Mouse (Mus musculus): ENCODE measurements around the gene Mrgbp. TPM values are rescaled to one million over a fixed set of nuclear protein-coding genes. Genes with fewer than 3 reads are reported as not detected.

The Mrgbp gene
- polyA plus RNA-seq, 1 experiment from 2014 or later: 37.0 TPM

DNA sequence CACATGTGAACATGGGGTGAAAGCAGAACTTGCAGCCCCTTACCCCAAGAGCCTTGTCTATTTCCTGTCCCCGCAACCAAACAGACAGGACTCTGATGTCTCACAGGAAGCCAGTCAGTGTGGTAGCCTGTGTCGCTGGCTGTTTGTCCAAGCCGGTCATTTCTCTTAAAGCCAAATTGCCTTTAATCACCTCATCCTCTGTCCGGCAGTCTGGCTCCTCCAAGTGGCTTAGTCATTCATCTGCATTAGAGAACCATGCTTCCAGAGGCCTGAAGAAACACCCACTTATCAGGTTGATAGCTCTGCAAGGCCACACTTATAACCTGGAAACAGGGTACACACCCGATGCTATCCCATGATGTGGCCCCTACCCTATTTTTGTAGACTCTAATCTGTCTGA, 19.0 kb upstream of the Mrgbp start:
- no peak overlapping the region for H3K4me3 ChIP-seq (replicated peaks)
- H3K9me3 ChIP-seq (replicated peaks): no peaks in the 10 kb centered on the region
- no peak overlapping the region for H3K27ac ChIP-seq (replicated peaks)
- ATAC-seq (ENCODE audit: low FRiP score): no peak
- H3K27me3 ChIP-seq (replicated peaks): no peaks in the 10 kb centered on the region; the same call in 1 of the 2 replicates
- H3K4me2 ChIP-seq: no peak overlapping the region
- no peak overlapping the region for H3K9ac ChIP-seq (replicated peaks)
- peaks cover 13% of the 10 kb centered on the region; the same call in 1 of the 2 replicates for H3K4me1 ChIP-seq
- H3K36me3 ChIP-seq: no peaks in the 10 kb centered on the region
- 54% methylated on average over 5 of the region's 5 CpGs for WGBS

DNA sequence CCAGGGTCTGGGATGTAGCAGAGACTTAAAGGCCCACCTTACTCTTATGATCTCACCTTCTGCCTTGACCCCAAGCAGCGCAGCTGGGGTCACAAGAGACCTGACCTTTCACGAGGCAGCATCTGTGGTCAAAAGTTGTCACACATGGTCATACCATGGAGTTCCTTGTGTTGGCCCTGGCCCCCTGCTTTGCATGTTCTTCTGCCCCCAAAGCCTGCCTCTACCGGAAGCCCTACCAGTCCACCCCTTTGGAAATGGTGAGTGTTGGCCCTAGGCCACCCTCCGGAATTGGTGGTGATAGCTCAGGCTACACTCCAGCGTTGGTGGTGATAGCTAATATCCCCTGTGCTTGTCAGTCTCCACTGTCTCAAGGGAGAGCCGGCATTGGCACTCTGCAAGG, 17.8 kb upstream of the Mrgbp start:
- Histone ChIP-seq H3K9me3 (replicated peaks) (no peaks in the 10 kb centered on the region), H3K4me1 (peaks cover 13% of the 10 kb centered on the region; the same call in 1 of the 2 replicates), H3K4me2 (no peak overlapping the region), H3K36me3 (no peaks in the 10 kb centered on the region), H3K9ac (replicated peaks) (no peak overlapping the region), H3K27me3 (replicated peaks) (no peaks in the 10 kb centered on the region; the same call in 1 of the 2 replicates), H3K4me3 (replicated peaks) (no peak overlapping the region), H3K27ac (replicated peaks) (peak overlapping the region; percentile 35; the same call in 1 of the 2 replicates)
- ATAC-seq (ENCODE audit: low FRiP score): no peak
- WGBS: 49% methylated on average over 6 of the region's 6 CpGs

DNA sequence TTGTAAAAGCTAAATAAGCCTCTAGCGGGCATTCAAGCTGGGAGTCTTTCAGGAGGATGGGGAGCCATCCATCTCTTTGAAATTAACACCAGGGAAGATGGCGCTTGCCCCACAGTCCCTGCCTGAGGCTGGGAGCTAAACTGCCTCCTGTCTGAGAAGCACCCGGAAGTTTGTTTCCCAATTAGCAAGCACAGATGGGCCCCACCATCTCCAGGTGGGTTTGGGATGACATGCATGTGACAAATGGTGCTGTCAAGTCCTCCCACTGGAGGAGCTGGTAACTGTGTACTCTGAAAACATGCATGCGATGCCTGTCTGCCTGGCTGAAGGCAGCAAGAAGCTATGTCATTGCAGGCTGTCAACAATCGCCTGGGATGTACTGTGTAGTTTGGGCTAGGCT, 17.3 kb upstream of the Mrgbp start:
- ATAC-seq (ENCODE audit: low FRiP score): peak; percentile 65; the same call in 1 of the 2 replicates
- Histone ChIP-seq H3K9me3 (replicated peaks) (no peaks in the 10 kb centered on the region), H3K27ac (replicated peaks) (peak overlapping the region; percentile 35; the same call in 1 of the 2 replicates)

DNA sequence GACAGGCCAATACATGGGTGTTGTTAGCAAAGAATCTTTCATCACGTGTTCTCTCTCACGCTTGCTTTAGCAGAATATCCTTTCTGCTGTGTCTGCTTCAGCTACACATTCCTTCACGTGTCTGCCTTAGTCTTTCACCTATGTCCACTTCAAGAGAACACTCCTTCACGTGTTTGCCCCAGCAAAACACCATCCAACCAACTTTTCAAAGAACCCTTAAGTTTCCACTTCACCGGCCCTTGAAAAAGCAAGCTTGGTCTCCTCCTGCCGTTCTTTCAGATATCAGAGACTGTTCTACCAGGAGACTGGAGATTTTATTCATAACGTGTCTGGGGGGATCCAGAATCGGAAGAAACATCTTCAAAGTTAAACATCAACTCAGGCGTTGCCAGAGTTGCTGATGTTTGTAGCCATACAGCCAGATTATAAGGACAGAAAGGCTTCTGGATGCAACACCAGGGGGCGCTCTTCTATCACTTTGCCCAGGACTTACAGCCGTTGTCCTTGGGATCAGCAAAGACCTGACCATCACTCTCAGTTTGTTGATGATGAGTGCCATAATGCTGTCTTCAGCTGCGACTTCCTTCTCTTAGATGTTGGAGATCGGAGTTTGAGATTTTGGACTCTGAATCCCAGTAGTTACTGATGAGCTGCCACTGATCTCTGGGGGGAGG, 14.7 kb upstream of the Mrgbp start:
- Histone ChIP-seq H3K4me1 (peaks cover 23% of the 10 kb centered on the region), H3K4me2 (no peak overlapping the region), H3K36me3 (no peaks in the 10 kb centered on the region), H3K9me3 (replicated peaks) (no peaks in the 10 kb centered on the region), H3K9ac (replicated peaks) (no peak overlapping the region), H3K27ac (replicated peaks) (no peak overlapping the region), H3K4me3 (replicated peaks) (no peak overlapping the region), H3K27me3 (replicated peaks) (no peaks in the 10 kb centered on the region; the same call in 1 of the 2 replicates)
- no peak for ATAC-seq (ENCODE audit: low FRiP score)
- WGBS: 39% methylated on average over 13 of the region's 13 CpGs

More for the DNA sequence above, 17.3 kb upstream of the Mrgbp start:
- Histone ChIP-seq H3K4me3 (replicated peaks) (no peak overlapping the region), H3K36me3 (no peaks in the 10 kb centered on the region), H3K4me2 (no peak overlapping the region), H3K4me1 (peaks cover 15% of the 10 kb centered on the region), H3K27me3 (replicated peaks) (no peaks in the 10 kb centered on the region; the same call in 1 of the 2 replicates), H3K9ac (replicated peaks) (no peak overlapping the region)
- WGBS: 19% methylated on average over 5 of the region's 5 CpGs

DNA sequence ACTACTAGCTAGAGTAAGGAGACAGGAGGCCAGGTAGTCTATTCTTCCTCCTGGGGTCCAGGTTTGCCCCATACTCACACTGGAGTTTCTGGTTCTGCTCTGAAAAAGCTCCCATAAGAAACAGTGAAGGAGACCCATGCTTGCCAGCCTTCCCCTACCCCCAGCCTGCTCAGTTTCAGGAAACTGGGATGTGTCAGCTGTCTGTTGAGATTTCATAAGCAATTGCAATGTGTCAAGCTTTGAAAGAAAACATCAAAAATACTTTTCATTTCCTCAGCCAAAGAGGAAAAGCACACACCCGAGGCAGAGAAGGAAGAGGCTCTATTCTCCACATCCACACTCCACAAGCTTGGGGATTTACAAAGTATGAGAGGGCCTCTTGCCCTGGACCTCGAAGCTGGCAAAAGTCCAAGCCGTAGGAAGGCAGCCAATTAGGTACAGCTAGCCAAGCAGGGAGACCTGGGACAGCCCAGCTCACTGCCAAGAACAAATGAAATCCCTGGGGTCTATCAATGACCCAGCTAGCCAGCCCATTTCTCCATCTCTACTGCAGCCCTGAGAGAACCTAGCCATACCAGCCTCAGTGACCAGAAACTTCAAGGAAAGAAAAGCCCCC, 12.0 kb upstream of the Mrgbp start:
- peaks cover 12% of the 10 kb centered on the region for H3K4me1 ChIP-seq
- no peak for ATAC-seq (ENCODE audit: low FRiP score)
- no peaks in the 10 kb centered on the region for H3K9me3 ChIP-seq (replicated peaks)
- no peak overlapping the region for H3K4me3 ChIP-seq (replicated peaks)
- WGBS: 40% methylated on average over 3 of the region's 3 CpGs
- H3K36me3 ChIP-seq: no peaks in the 10 kb centered on the region
- no peak overlapping the region for H3K9ac ChIP-seq (replicated peaks)
- no peak overlapping the region for H3K4me2 ChIP-seq
- H3K27me3 ChIP-seq (replicated peaks): no peaks in the 10 kb centered on the region
- H3K27ac ChIP-seq (replicated peaks): no peak overlapping the region

DNA sequence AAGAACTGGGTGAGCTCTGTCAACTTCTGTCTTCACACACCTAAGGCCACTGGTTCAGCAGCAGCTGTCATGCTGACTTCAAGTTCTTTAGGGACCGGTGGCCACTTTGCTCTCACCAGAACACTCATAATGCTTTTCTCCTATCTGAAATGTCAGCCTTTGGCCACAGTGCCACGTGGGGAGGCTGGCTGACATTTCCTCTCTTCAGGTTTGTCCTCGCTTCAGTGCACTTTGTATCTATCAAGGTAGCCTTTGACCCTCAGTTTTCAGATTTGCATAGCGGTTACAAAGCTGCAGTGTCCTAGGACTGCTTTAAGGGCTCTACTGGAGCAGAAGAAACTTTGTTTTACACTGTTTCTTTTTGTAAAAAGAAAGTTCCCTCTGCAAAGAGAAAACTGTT, 4.6 kb upstream of the Mrgbp start:
- Histone ChIP-seq H3K9me3 (replicated peaks) (no peaks in the 10 kb centered on the region), H3K36me3 (no peaks in the 10 kb centered on the region), H3K27me3 (replicated peaks) (no peaks in the 10 kb centered on the region), H3K27ac (replicated peaks) (no peak overlapping the region), H3K4me3 (replicated peaks) (no peak overlapping the region), H3K4me2 (no peak overlapping the region), H3K4me1 (0 out of 2 replicates have a peak, but pooled peaks cover 2% of the 10 kb centered on the region), H3K9ac (replicated peaks) (no peak overlapping the region)
- 43% methylated on average over 4 of the region's 4 CpGs for WGBS
- ATAC-seq (ENCODE audit: low FRiP score): no peak

DNA sequence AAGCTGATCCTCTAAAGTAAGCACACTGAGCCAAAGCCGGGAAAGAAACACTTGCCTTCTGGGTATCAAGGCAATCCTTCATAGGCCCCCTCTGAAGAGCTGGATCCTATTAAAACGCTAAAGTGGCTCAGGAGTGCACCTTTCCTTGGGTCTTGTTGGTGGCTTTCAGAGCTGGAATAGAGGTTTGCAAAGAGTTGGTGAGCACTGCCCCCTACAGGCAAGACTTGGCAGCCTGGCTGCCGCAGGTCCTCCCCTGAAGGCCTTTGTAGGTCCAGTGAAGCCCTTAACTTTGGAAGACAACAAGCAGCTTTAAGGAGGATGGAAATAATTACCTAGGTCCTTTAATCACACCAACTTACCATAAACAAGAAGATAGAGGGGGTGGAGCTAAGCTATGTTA, 2.4 kb upstream of the Mrgbp start:
- ATAC-seq (ENCODE audit: low FRiP score): peak; percentile 35; the same call in 1 of the 2 replicates
- Histone ChIP-seq H3K4me3 (replicated peaks) (no peak overlapping the region), H3K4me1 (peaks cover 15% of the 10 kb centered on the region), H3K4me2 (no peak overlapping the region), H3K27ac (replicated peaks) (no peak overlapping the region), H3K27me3 (replicated peaks) (no peaks in the 10 kb centered on the region), H3K36me3 (no peaks in the 10 kb centered on the region), H3K9me3 (replicated peaks) (no peaks in the 10 kb centered on the region), H3K9ac (replicated peaks) (no peak overlapping the region)
- 4% methylated on average over 3 of the region's 3 CpGs for WGBS

DNA sequence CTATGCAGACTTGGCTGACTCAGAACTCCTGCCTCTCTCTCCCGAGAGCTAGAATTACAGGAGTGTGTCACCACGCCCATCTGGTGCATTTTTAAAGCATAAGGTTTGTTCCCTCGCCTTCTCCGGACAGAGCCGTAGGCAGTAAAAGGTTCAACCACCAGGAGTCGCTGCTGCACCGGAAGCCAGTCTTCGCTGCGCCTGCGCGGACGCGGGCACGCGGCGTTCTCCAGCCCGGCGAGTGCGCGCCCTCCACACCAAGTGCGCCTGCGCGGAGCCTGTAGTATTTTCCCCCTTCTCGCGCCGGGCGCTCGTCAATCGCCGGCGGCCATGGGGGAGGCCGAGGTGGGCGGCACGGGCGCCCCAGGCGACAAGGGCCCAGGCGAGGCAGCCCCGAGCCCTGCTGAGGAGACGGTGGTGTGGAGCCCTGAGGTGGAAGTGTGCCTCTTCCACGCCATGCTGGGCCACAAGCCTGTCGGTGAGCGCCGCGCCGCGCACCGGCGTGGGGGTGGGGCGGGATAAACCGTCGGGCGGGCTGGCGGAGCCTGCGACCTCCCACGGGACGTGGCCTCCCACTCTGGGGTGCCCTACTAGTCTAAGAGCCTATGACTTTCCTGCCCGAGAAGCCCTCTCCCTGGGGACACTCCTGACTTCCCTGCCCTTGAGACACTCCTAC, 1.5 kb downstream of the Mrgbp start:
- peak; percentile 82 for ATAC-seq (ENCODE audit: low FRiP score)
- WGBS: under 1% methylated on average over 57 of the region's 57 CpGs

DNA sequence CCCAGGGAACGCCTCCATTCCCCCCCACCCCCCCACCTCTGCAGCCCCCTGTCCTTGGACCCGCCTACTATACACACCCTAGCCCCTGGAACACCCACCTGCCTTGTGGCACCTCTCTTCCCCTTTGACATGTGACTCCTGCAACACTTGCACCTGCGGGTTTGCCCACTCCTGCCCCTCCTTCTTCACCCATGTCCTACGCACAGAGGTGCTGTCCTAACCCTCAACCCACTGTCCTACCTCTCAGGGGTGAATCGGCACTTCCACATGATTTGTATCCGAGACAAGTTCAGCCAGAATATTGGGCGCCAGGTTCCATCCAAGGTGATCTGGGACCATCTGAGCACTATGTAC, 2.0 kb downstream of the Mrgbp start:
- peak; percentile 30; the same call in 1 of the 2 replicates for ATAC-seq (ENCODE audit: low FRiP score)
- 0 out of 2 replicates have a peak overlapping the region, but pooled peaks have one; percentile 78 for H3K27ac ChIP-seq (replicated peaks)
- peak overlapping the region; percentile 99 for H3K9ac ChIP-seq (replicated peaks)
- peaks cover 32% of the 10 kb centered on the region for H3K4me1 ChIP-seq
- H3K4me3 ChIP-seq (replicated peaks): peak overlapping the region; percentile 97
- peaks cover 21% of the 10 kb centered on the region for H3K36me3 ChIP-seq
- no peaks in the 10 kb centered on the region for H3K27me3 ChIP-seq (replicated peaks)
- H3K9me3 ChIP-seq (replicated peaks): no peaks in the 10 kb centered on the region
- 30% methylated on average over 7 of the region's 7 CpGs for WGBS
- H3K4me2 ChIP-seq: peak overlapping the region; percentile 85

More for the DNA sequence above, 1.5 kb downstream of the Mrgbp start:
- Histone ChIP-seq H3K36me3 (peaks cover 21% of the 10 kb centered on the region), H3K27me3 (replicated peaks) (no peaks in the 10 kb centered on the region), H3K4me3 (replicated peaks) (peak overlapping the region; percentile 97), H3K4me1 (peaks cover 32% of the 10 kb centered on the region), H3K9ac (replicated peaks) (peak overlapping the region; percentile 99), H3K4me2 (peak overlapping the region; percentile 85), H3K27ac (replicated peaks) (peak overlapping the region; percentile 78), H3K9me3 (replicated peaks) (no peaks in the 10 kb centered on the region)

DNA sequence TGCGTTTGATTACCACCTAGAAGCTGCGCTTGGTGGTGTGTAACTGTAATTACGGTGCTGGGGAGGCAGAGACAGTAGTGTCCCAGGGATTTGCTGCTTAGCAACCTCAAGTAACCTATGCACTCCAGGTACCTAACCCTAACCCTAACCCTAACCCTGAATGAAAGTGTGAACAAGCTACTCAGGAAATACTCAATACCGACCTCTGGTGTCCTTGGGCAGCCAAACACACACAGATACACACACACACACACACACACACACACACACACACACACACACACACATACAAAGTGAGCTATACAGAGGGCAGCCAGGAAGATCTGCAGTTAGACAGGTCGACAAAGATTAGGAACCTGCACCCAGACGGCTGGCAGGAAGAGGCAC, 7.6 kb downstream of the Mrgbp start:
- H3K4me3 ChIP-seq (replicated peaks): peak overlapping the region; percentile 94
- H3K27me3 ChIP-seq (replicated peaks): no peaks in the 10 kb centered on the region
- peaks cover 50% of the 10 kb centered on the region for H3K36me3 ChIP-seq
- peak; percentile 19 for ATAC-seq (ENCODE audit: low FRiP score)
- H3K9me3 ChIP-seq (replicated peaks): no peaks in the 10 kb centered on the region
- 50% methylated on average over 6 of the region's 6 CpGs for WGBS
- H3K27ac ChIP-seq (replicated peaks): peak overlapping the region; percentile 95
- peak overlapping the region; percentile 89 for H3K4me2 ChIP-seq
- peak overlapping the region; percentile 96 for H3K9ac ChIP-seq (replicated peaks)
- peaks cover 38% of the 10 kb centered on the region for H3K4me1 ChIP-seq

DNA sequence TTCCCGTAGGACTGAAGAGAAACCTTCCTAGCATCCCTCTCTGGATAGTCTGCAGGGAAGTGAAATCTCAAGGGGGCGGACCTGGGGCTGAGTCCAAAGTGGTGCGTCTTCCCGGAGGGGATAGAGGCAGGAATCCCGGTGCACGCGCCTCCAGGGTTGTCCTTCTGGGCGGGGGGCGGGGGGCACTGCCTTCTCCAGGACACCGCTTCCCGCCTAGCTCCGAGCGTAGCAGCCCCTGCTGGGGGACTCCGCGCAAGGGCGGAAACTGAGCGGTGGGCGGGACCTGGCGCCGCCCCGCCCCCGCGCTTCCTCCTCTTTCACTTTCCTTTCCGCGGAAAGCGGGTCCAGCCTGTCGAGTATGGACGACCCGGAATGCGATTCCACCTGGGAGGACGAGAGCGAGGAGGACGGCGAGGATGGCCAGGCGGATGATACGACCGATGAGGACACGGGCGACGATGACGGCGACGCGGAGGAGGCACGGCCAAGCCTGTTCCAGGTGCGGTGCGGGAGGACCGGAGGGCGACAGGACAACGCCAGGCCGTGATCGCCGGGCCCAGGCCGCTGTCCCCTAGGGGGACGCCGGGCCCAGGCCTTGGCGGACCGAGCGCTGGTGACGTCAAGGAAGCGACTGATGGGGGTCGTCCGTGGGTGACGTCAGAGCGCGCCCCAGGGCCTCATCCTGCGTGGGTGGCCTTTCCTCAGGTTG, 8.2 kb downstream of the Mrgbp start, which contains the start of gene Ogfr:
TSS of gene Ogfr (plus strand) at position 123 of the 709 bp plus-strand sequence.
- H3K36me3 ChIP-seq: peaks cover 55% of the 10 kb centered on the region
- ATAC-seq (ENCODE audit: low FRiP score): peak; percentile 91
- WGBS: under 1% methylated on average over 62 of the region's 67 CpGs

More for the DNA sequence above, 8.2 kb downstream of the Mrgbp start, which contains the start of gene Ogfr:
- Histone ChIP-seq H3K9me3 (replicated peaks) (no peaks in the 10 kb centered on the region), H3K4me1 (peaks cover 33% of the 10 kb centered on the region), H3K4me3 (replicated peaks) (peak within 1 kb of the TSS; percentile 94), H3K9ac (replicated peaks) (peak within 1 kb of the TSS; percentile 96), H3K27me3 (replicated peaks) (no peaks in the 10 kb centered on the region), H3K27ac (replicated peaks) (peak within 1 kb of the TSS; percentile 95), H3K4me2 (peak within 1 kb of the TSS; percentile 89)
